In the genomic region with DNA sequence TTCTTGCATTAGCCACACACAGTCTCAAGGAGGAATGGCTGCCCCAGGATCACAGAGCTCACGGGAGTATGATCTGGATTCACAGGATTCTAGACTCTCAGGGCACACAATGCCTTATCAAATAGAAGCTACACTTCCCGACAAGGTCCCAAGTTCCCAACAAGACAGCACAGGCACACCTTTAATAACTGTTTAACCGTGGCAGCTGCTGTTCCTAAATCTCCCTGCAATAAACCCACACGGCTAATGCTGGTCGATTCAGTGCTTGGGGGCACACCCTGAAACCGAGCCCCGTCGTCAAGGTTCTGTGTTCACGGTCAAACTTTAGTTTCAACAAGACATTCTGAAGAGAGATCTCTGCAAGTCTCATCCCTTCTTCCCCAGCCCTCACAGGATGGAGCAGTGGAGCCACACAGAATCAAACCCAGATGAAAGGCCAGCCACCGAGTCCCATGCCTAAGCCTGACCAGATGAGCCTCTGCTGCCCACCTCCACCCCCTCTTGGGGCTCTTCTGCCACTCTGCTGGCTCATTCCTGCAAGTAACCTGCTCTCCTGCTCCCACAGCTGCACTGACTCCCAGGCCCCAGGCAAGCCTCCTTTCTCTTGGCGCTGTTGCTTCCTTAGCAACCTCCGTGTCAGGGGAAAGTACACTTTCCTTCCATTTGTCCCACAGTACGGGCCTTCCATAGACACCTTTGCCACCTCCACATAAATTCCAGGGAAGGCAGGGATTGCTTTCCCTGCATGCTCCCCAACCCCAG, we compare ENCODE assay signal across 9 mouse cellular contexts.
A peak's percentile ranks its signal among the peaks of the same experiment; 100 is the strongest.
DNase-seq lines count a peak whose midpoint lies in the region; ATAC-seq and TF ChIP-seq lines count a peak whose summit lies in the region.
"Had no signal": no experiment of that assay in that cellular context is flagged by ENCODE, and none has a peak within 500 bp of the region (broad histone marks: within the 10 kb centered on the region; RNA-seq: fewer than 3 reads in every experiment).

No protein-coding gene starts in this region.

- no peaks in the 10 kb centered on the region for H3K9me3 ChIP-seq in forebrain, embryonic 15.5 days
- no peaks in the 10 kb centered on the region for H3K9me3 ChIP-seq in limb, embryonic 12.5 days
- H3K9me3 ChIP-seq in stomach, embryonic 15.5 days = no peaks in the 10 kb centered on the region
- H3K9me3 ChIP-seq: liver, embryonic 13.5 days; megakaryocyte, embryonic 14.5 days had no signal

- H3K27ac ChIP-seq in layer of hippocampus, adult 2 months = peak overlapping the region; percentile 1; the same call in 1 of the 2 replicates
- peak overlapping the region; percentile 32 for H3K27ac ChIP-seq in forebrain, embryonic 15.5 days (replicated peaks)
- H3K27ac ChIP-seq in limb, embryonic 12.5 days = peak overlapping the region; percentile 78
- H3K27ac ChIP-seq in stomach, embryonic 15.5 days = no peak overlapping the region
- H3K27ac ChIP-seq: liver, embryonic 13.5 days had no signal

- H3K4me2 ChIP-seq in forebrain, embryonic 15.5 days (replicated peaks) = no peak overlapping the region
- H3K4me2 ChIP-seq in limb, embryonic 12.5 days = 0 out of 2 replicates have a peak overlapping the region, but pooled peaks have one; percentile 8
- H3K4me2 ChIP-seq in stomach, embryonic 15.5 days = peak overlapping the region; percentile 19; the same call in 1 of the 2 replicates
- H3K4me2 ChIP-seq: liver, embryonic 13.5 days had no signal

- 80% methylated on average over 13 of the region's 13 CpGs for WGBS in forebrain, embryonic 15.5 days
- 34% methylated on average over 13 of the region's 13 CpGs for WGBS in limb, embryonic 12.5 days
- 66% methylated on average over 13 of the region's 13 CpGs for WGBS in stomach, embryonic 15.5 days

- no peak for DNase-seq in layer of hippocampus, adult 2 months (ENCODE audit: low spot score in 2 of 2)
- no peak for DNase-seq in layer of hippocampus, postnatal 10 days (ENCODE audit: low spot score in 2 of 2)
- DNase-seq in cerebellum, adult 11-12 months = no peak
- DNase-seq in ovary, postnatal 14 days (ENCODE audit: low spot score) = no peak
- DNase-seq: liver, embryonic 13.5 days had no signal

- H3K27me3 ChIP-seq in forebrain, embryonic 15.5 days = no peaks in the 10 kb centered on the region
- no peaks in the 10 kb centered on the region for H3K27me3 ChIP-seq in limb, embryonic 12.5 days
- no peaks in the 10 kb centered on the region for H3K27me3 ChIP-seq in stomach, embryonic 15.5 days (replicated peaks)
- H3K27me3 ChIP-seq: liver, embryonic 13.5 days; megakaryocyte, embryonic 14.5 days had no signal

- peaks cover 7% of the 10 kb centered on the region for H3K4me1 ChIP-seq in forebrain, embryonic 15.5 days
- H3K4me1 ChIP-seq in limb, embryonic 12.5 days (replicated peaks) = peaks cover 20% of the 10 kb centered on the region
- H3K4me1 ChIP-seq in stomach, embryonic 15.5 days = 0 out of 2 replicates have a peak, but pooled peaks cover 5% of the 10 kb centered on the region
- H3K4me1 ChIP-seq: liver, embryonic 13.5 days; megakaryocyte, embryonic 14.5 days had no signal

- H3K9ac ChIP-seq in forebrain, embryonic 15.5 days (replicated peaks) = peak overlapping the region; percentile 27; the same call in 1 of the 2 replicates
- H3K9ac ChIP-seq in limb, embryonic 12.5 days (replicated peaks) = no peak overlapping the region
- H3K9ac ChIP-seq in stomach, embryonic 15.5 days = no peak overlapping the region
- H3K9ac ChIP-seq: liver, embryonic 13.5 days had no signal

- no peaks in the 10 kb centered on the region for H3K36me3 ChIP-seq in forebrain, embryonic 15.5 days
- H3K36me3 ChIP-seq in limb, embryonic 12.5 days = no peaks in the 10 kb centered on the region
- no peaks in the 10 kb centered on the region for H3K36me3 ChIP-seq in stomach, embryonic 15.5 days
- H3K36me3 ChIP-seq: liver, embryonic 13.5 days had no signal

- no peak overlapping the region for H3K4me3 ChIP-seq in layer of hippocampus, adult 2 months
- no peak overlapping the region for H3K4me3 ChIP-seq in forebrain, embryonic 15.5 days
- no peak overlapping the region for H3K4me3 ChIP-seq in limb, embryonic 12.5 days (replicated peaks)
- no peak overlapping the region for H3K4me3 ChIP-seq in stomach, embryonic 15.5 days (replicated peaks)
- H3K4me3 ChIP-seq: liver, embryonic 13.5 days; megakaryocyte, embryonic 14.5 days had no signal

- TF ChIP-seq CTCF in layer of hippocampus, adult 2 months (conservative IDR thresholded peaks at IDR 0.05) = no peak

- peak; percentile 23 for ATAC-seq in forebrain, embryonic 15.5 days (replicated peaks)
- no peak for ATAC-seq in limb, embryonic 12.5 days (ENCODE audit: insufficient number of reproducible peaks, insufficient read depth, low FRiP score, low TSS enrichment, low read depth)
- no peak for ATAC-seq in stomach, embryonic 15.5 days (ENCODE audit: insufficient read depth, low FRiP score, low read depth)
